Mouse (Mus musculus) neural tube, embryonic 13.5 days (tissue): ENCODE results near the gene Egln3. TPM values are rescaled to one million over a fixed set of nuclear protein-coding genes. Genes with fewer than 3 reads are reported as not detected.

Experiments
- ATAC-seq: fragments of 200-750 bp; cut with Nextera tagmentation; 2 replicates; pipeline ENCODE4 v1.8.0; 2017; ENCODE audit warnings: low read depth, mild to moderate bottlenecking, moderate TSS enrichment, moderate library complexity
- H3K27ac ChIP-seq: fragments of 300-500 bp; sonication (generic); replicated peaks from 2 replicates; pipeline ENCODE4 v1.5.1; 2015; ENCODE audit warnings: moderate library complexity, mild to moderate bottlenecking, inconsistent platforms
- H3K27me3 ChIP-seq: fragments of 300-500 bp; sonication (generic); 2 replicates; pipeline ENCODE4 v1.6.1; 2015; ENCODE audit warnings: mild to moderate bottlenecking, inconsistent platforms
- H3K36me3 ChIP-seq: fragments of 300-500 bp; sonication (generic); 2 replicates; pipeline ENCODE4 v1.6.1; 2015; ENCODE audit warnings: mild to moderate bottlenecking, inconsistent platforms
- H3K4me1 ChIP-seq: fragments of 300-500 bp; sonication (generic); replicated peaks from 2 replicates; pipeline ENCODE4 v1.6.1; 2015; ENCODE audit warnings: inconsistent platforms
- H3K4me2 ChIP-seq: fragments of 300-500 bp; sonication (generic); 2 replicates; pipeline ENCODE4 v1.6.1; 2015; ENCODE audit warnings: inconsistent platforms, mild to moderate bottlenecking, moderate library complexity
- H3K4me3 ChIP-seq: fragments of 300-500 bp; sonication (generic); 2 replicates; pipeline ENCODE4 v1.5.1; 2015; ENCODE audit warnings: mild to moderate bottlenecking, inconsistent platforms
- H3K9ac ChIP-seq: fragments of 300-500 bp; sonication (generic); 2 replicates; pipeline ENCODE4 v1.6.1; 2015; ENCODE audit warnings: moderate library complexity, mild to moderate bottlenecking, inconsistent platforms
- H3K9me3 ChIP-seq: fragments of 300-500 bp; sonication (generic); 2 replicates; pipeline ENCODE4 v1.6.1; 2016; ENCODE audit warnings: inconsistent platforms
- WGBS: fragments of 180-500 bp; shearing (Covaris S2); methylation state at CpG from one replicate; pipeline ENCODE4 v1.1.7; 2015; 5-methylcytosine and 5-hydroxymethylcytosine counted together
- polyA plus RNA-seq: library from polyadenylated mRNA; unstranded; fragments of >200 nt; fragmentation: Nextera tagmentation; extraction: Ambion mirVana; gene quantifications from 2 replicates; pipeline ENCODE4 v1.2.1, GENCODE M21; 2015

Gene Egln3
- polyA plus RNA-seq = 5.8 and 6.1 TPM in 2 replicates

GRCm38 (mm10) chr12:54203656-54204045 is at the start of gene Egln3:
Gene Egln3, minus strand, starts transcription at chr12:54203860.
- Histone ChIP-seq H3K4me1 (peaks cover 28% of the 10 kb centered on the region), H3K27me3 (peaks cover 31% of the 10 kb centered on the region), H3K4me2 (peak within 1 kb of the TSS; percentile 99), H3K27ac (no peak within 1 kb of the TSS), H3K9ac (peak within 1 kb of the TSS; percentile 75), H3K4me3 (peak within 1 kb of the TSS; percentile 54), H3K36me3 (no peaks in the 10 kb centered on the region), H3K9me3 (no peaks in the 10 kb centered on the region)
- peak; percentile 84 for ATAC-seq
- 2% methylated on average over 25 of the region's 25 CpGs for WGBS

GRCm38 (mm10) chr12:54253449-54253848 is 49.8 kb upstream of the Egln3 start:
- 91% methylated on average over 4 of the region's 4 CpGs for WGBS
- H3K4me2 ChIP-seq = no peak overlapping the region
- no peak overlapping the region for H3K9ac ChIP-seq
- no peaks in the 10 kb centered on the region for H3K9me3 ChIP-seq
- H3K4me1 ChIP-seq = no peaks in the 10 kb centered on the region
- no peaks in the 10 kb centered on the region for H3K36me3 ChIP-seq
- no peak overlapping the region for H3K4me3 ChIP-seq
- no peak for ATAC-seq
- H3K27ac ChIP-seq = no peak overlapping the region
- no peaks in the 10 kb centered on the region for H3K27me3 ChIP-seq

- H3K9ac ChIP-seq = no peak overlapping the region
- WGBS = 68% methylated on average over 9 of the region's 9 CpGs
- no peaks in the 10 kb centered on the region for H3K9me3 ChIP-seq
- H3K27ac ChIP-seq = no peak overlapping the region
- H3K4me1 ChIP-seq = no peaks in the 10 kb centered on the region
- no peaks in the 10 kb centered on the region for H3K27me3 ChIP-seq
- H3K4me3 ChIP-seq = no peak overlapping the region
- H3K36me3 ChIP-seq = no peaks in the 10 kb centered on the region
- H3K4me2 ChIP-seq = no peak overlapping the region
- ATAC-seq = no peak
Measured at GRCm38 (mm10) chr12:54251942-54252400, 48.3 kb upstream of the Egln3 start.

GRCm38 (mm10) chr12:54247835-54248234 is 44.2 kb upstream of the Egln3 start:
- no peak overlapping the region for H3K4me3 ChIP-seq
- H3K4me1 ChIP-seq = no peaks in the 10 kb centered on the region
- no peaks in the 10 kb centered on the region for H3K9me3 ChIP-seq
- no peak for ATAC-seq
- H3K4me2 ChIP-seq = no peak overlapping the region
- 83% methylated on average over 7 of the region's 7 CpGs for WGBS
- H3K27me3 ChIP-seq = no peaks in the 10 kb centered on the region
- no peaks in the 10 kb centered on the region for H3K36me3 ChIP-seq
- H3K9ac ChIP-seq = no peak overlapping the region
- no peak overlapping the region for H3K27ac ChIP-seq

GRCm38 (mm10) chr12:54243158-54243557 is 39.5 kb upstream of the Egln3 start:
- no peaks in the 10 kb centered on the region for H3K36me3 ChIP-seq
- H3K27me3 ChIP-seq = no peaks in the 10 kb centered on the region
- no peak overlapping the region for H3K27ac ChIP-seq
- 92% methylated on average over 5 of the region's 5 CpGs for WGBS
- ATAC-seq = no peak
- no peak overlapping the region for H3K4me3 ChIP-seq
- H3K9ac ChIP-seq = no peak overlapping the region
- H3K4me1 ChIP-seq = no peaks in the 10 kb centered on the region
- no peaks in the 10 kb centered on the region for H3K9me3 ChIP-seq
- no peak overlapping the region for H3K4me2 ChIP-seq

- Histone ChIP-seq H3K27me3 (no peaks in the 10 kb centered on the region), H3K27ac (no peak overlapping the region), H3K36me3 (no peaks in the 10 kb centered on the region), H3K4me3 (no peak overlapping the region), H3K4me1 (no peaks in the 10 kb centered on the region), H3K4me2 (no peak overlapping the region), H3K9me3 (no peaks in the 10 kb centered on the region), H3K9ac (no peak overlapping the region)
- 82% methylated on average over 6 of the region's 6 CpGs for WGBS
- ATAC-seq = no peak
Measured at GRCm38 (mm10) chr12:54241976-54242375, 38.3 kb upstream of the Egln3 start.

- Histone ChIP-seq H3K27me3 (no peaks in the 10 kb centered on the region), H3K4me2 (no peak overlapping the region), H3K9me3 (peaks cover 3% of the 10 kb centered on the region; the same call in 1 of the 2 replicates), H3K4me3 (no peak overlapping the region), H3K9ac (no peak overlapping the region), H3K4me1 (peaks cover 17% of the 10 kb centered on the region; the same call in 1 of the 2 replicates), H3K36me3 (no peaks in the 10 kb centered on the region), H3K27ac (no peak overlapping the region)
- WGBS = 93% methylated on average over 6 of the region's 6 CpGs
- ATAC-seq = no peak
Measured at GRCm38 (mm10) chr12:54233794-54234193, 30.1 kb upstream of the Egln3 start.

- Histone ChIP-seq H3K4me1 (peaks cover 17% of the 10 kb centered on the region; the same call in 1 of the 2 replicates), H3K4me2 (no peak overlapping the region), H3K9me3 (peaks cover 3% of the 10 kb centered on the region; the same call in 1 of the 2 replicates), H3K9ac (no peak overlapping the region), H3K27me3 (no peaks in the 10 kb centered on the region), H3K4me3 (no peak overlapping the region), H3K27ac (no peak overlapping the region), H3K36me3 (no peaks in the 10 kb centered on the region)
- no peak for ATAC-seq
- 31% methylated on average over 7 of the region's 7 CpGs for WGBS
Measured at GRCm38 (mm10) chr12:54232996-54233603, 29.4 kb upstream of the Egln3 start.

GRCm38 (mm10) chr12:54232456-54232855 is 28.8 kb upstream of the Egln3 start:
- no peak overlapping the region for H3K4me2 ChIP-seq
- H3K9ac ChIP-seq = no peak overlapping the region
- WGBS = 23% methylated on average over 5 of the region's 5 CpGs
- H3K27ac ChIP-seq = no peak overlapping the region
- H3K27me3 ChIP-seq = no peaks in the 10 kb centered on the region
- H3K4me3 ChIP-seq = no peak overlapping the region
- ATAC-seq = no peak
- H3K9me3 ChIP-seq = peaks cover 3% of the 10 kb centered on the region; the same call in 1 of the 2 replicates
- no peaks in the 10 kb centered on the region for H3K36me3 ChIP-seq
- H3K4me1 ChIP-seq = peaks cover 17% of the 10 kb centered on the region; the same call in 1 of the 2 replicates

GRCm38 (mm10) chr12:54227551-54227950 is 23.9 kb upstream of the Egln3 start:
- Histone ChIP-seq H3K9ac (no peak overlapping the region), H3K4me3 (no peak overlapping the region), H3K27ac (no peak overlapping the region), H3K27me3 (no peaks in the 10 kb centered on the region), H3K36me3 (no peaks in the 10 kb centered on the region), H3K4me1 (peaks cover 11% of the 10 kb centered on the region), H3K4me2 (no peak overlapping the region), H3K9me3 (no peaks in the 10 kb centered on the region)
- 65% methylated on average over 8 of the region's 8 CpGs for WGBS
- ATAC-seq = no peak

GRCm38 (mm10) chr12:54226341-54226740 is 22.7 kb upstream of the Egln3 start:
- WGBS = 29% methylated on average over 2 of the region's 2 CpGs
- no peak for ATAC-seq

GRCm38 (mm10) chr12:54225610-54226009 is 21.9 kb upstream of the Egln3 start:
- H3K9ac ChIP-seq = no peak overlapping the region
- no peak for ATAC-seq
- WGBS = 85% methylated on average over 4 of the region's 4 CpGs
- H3K4me3 ChIP-seq = no peak overlapping the region
- no peaks in the 10 kb centered on the region for H3K27me3 ChIP-seq
- H3K9me3 ChIP-seq = no peaks in the 10 kb centered on the region
- no peak overlapping the region for H3K4me2 ChIP-seq
- H3K27ac ChIP-seq = no peak overlapping the region
- H3K36me3 ChIP-seq = no peaks in the 10 kb centered on the region
- peaks cover 6% of the 10 kb centered on the region; the same call in 1 of the 2 replicates for H3K4me1 ChIP-seq

More at GRCm38 (mm10) chr12:54226341-54226740, 22.7 kb upstream of the Egln3 start:
- peaks cover 6% of the 10 kb centered on the region; the same call in 1 of the 2 replicates for H3K4me1 ChIP-seq
- no peak overlapping the region for H3K9ac ChIP-seq
- no peak overlapping the region for H3K4me3 ChIP-seq
- H3K27me3 ChIP-seq = no peaks in the 10 kb centered on the region
- no peak overlapping the region for H3K27ac ChIP-seq
- H3K9me3 ChIP-seq = no peaks in the 10 kb centered on the region
- no peaks in the 10 kb centered on the region for H3K36me3 ChIP-seq
- H3K4me2 ChIP-seq = no peak overlapping the region

- ATAC-seq = no peak
- 62% methylated on average over 3 of the region's 3 CpGs for WGBS
- H3K27ac ChIP-seq = no peak overlapping the region
Measured at GRCm38 (mm10) chr12:54225090-54225489, 21.4 kb upstream of the Egln3 start.

More at GRCm38 (mm10) chr12:54225090-54225489, 21.4 kb upstream of the Egln3 start:
- Histone ChIP-seq H3K4me1 (peaks cover 6% of the 10 kb centered on the region; the same call in 1 of the 2 replicates), H3K36me3 (no peaks in the 10 kb centered on the region), H3K4me2 (no peak overlapping the region), H3K9me3 (no peaks in the 10 kb centered on the region), H3K9ac (no peak overlapping the region), H3K4me3 (no peak overlapping the region), H3K27me3 (no peaks in the 10 kb centered on the region)
